Mouse (Mus musculus): ENCODE measurements around the gene Adgrb3.
A peak's percentile ranks its signal among the peaks of the same experiment; 100 is the strongest.
"Not testable (repeated sequence)": the region's sequence is repeated elsewhere in the genome, so short reads cannot be mapped to it uniquely, and the experiment has no call there.

Adgrb3 gene

DNA sequence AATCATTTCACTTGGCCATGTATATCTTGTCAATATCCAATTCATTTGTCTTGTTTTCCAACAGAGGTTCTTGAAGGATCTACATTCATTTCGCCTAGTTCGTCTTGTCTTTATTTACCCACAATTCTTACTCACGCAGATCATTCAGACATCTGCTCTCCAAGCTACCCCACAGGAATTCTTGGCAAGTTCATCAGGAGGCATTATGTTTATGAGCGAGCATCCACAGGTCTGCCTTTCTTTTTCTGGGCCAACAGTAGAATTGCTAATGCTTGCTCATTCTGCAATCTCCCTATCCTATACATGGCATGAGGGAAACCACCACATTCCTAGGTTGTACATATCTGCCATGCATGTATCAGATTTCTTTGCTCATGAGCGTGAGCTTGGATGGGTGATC, 99.7 kb downstream of the Adgrb3 start:
- no peak for DNase-seq

DNA sequence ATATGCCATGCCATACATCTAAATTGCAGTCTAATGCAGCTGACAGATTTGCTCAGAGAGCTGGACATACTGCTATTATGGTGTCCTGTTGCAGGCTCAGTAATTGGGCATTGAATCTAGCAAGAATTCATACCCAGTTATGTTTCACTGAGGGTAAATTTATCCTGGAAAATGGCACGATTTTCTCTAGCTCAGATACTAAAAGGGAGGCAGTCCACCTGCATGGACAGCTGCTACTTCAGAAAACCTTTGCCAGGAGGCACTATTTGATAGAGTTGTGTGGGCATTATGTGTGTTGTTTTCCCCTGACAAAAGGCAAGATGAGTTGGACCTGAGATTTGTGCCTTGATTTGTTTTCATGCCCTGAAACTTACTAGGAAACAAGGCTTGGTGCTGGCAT, 118.0 kb downstream of the Adgrb3 start:
- DNase-seq: no peak

DNA sequence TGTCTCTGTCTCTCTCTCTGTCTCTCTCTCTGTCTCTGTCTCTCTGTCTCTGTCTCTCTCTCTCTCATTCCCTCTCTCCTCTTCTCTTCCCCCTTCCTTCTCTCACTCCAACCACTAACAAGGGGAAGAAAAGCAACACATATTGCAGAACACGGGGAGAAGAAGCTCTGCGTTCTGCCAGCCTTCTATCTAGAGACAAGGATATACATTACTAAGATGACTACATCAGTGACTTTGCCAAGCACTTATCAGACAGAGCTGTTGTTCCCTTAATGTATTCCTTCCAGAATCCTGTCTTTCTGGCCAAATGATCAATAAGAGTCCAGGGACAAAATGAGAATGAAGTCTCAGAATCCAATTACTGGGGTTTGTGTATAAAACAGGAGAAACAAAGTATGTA, 123.2 kb downstream of the Adgrb3 start:
- no peak for DNase-seq

DNA sequence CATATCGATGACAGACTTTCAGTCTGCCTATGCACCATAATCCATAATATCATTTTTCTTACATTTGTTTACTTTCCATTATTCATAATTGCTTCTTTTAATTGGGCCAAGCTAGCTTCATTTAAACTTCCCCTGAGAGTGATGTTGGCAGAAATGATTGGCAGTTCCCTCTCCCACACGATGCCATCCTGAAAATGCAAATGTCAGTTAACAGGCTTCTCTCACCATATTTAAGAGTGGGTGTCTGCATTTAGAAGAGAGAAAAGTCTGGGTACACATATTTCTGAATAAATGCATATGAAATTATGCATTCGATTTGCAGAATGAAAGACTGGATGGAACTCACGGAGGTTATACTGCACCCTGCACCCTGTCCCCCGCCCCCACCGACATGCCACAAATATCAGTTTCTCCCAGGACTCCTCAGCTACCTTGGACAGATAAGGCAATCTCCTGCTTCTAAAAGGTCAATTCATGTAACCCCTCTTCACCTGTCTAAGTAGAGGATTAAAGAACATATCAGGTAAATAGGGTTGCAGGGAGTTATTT, 130.7 kb downstream of the Adgrb3 start:
- no peak for DNase-seq

DNA sequence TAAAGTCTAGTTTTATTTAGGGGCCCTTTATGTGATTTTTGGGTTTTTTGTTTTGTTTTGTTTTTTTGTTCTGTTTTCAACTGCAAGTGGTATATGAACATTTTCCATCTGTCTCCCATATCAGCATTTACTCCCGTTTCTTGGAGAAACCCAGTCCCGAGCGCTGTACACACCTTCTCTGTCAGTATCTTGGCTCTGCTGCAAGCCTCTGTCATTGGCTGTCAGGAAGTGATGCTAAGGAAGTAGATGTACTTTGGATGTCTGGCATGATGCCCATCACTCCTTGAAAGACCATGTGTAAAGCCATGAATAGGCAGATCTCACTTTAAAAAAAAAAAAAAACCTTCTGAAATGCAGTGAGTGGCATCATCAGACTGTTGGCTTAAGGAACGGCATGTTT, 132.3 kb downstream of the Adgrb3 start:
- DNase-seq: no peak

DNA sequence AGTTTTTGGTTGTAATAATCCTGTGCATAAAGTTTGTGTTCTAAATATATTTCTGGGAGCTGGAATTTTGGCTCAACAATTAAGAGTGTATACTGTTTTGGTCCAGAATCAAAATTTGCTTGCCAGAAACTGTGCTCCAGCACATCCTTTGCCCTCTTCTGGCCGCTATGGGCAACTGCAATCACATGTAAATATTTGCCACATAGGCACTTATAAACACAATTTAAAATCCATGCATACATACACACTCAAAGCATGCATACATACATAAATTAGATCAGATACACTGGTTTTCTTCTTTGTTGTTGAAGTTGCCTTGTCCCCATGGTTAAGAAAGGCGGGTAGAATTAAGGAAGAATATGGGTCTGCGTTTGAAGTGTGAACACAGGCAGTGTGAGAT, 132.7 kb downstream of the Adgrb3 start:
- peak; percentile 11 for DNase-seq

DNA sequence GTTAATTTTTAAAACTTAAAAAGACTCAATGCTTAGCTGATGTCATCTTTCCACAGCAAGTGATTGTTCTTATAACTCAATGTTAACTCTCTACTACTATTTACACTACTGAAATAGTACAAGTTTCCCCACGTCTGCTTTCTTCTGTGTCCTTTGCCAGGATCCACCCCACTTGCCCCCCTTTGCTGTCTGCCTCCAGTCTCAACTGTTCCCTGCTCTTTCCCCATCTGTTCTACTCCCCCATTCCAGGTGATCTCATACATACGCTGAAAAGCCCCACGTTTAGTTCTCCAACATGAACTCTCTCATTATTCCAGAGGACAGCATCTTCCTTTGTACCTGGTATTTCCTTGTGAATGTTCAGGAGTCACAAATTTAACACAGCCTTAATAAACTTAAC, 147.4 kb downstream of the Adgrb3 start:
- no peak for DNase-seq

DNA sequence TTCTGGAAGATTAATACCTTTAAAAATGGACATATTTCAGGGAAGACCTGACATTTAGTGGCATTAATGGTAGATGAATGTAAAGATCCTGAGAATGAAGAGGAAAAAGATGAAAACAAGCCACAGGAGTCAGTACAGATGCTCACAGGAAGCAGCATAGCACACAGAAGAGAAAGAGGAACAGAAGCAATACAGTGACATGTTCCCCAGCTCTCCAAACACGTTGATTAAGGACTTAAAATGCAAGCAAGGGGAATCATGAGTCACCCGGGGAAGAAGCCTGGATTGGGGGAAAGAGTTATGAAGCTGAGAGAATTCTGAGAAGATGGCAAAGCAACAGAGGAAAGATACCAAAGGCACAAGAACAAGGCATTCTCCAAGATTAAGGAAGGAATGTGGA, 149.9 kb downstream of the Adgrb3 start:
- no peak for DNase-seq

DNA sequence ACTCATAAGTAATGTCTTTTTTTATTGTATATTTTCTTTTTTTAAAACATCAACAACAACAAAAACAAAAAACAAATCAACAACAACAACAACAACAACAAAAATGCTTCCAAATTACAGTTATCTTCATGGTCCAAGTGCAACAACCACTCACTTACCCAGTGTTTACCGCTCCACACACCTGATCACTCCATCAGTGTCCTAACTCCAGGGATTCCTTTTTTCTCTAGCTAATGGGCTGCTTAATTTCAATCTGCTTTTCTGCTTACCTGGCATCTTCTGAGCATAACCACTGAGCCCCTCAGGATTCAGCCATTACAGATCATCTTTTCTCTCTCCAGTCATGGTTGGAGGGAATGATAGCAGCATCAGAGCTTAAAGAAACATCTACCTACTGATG, 176.8 kb downstream of the Adgrb3 start:
- no peak for DNase-seq

DNA sequence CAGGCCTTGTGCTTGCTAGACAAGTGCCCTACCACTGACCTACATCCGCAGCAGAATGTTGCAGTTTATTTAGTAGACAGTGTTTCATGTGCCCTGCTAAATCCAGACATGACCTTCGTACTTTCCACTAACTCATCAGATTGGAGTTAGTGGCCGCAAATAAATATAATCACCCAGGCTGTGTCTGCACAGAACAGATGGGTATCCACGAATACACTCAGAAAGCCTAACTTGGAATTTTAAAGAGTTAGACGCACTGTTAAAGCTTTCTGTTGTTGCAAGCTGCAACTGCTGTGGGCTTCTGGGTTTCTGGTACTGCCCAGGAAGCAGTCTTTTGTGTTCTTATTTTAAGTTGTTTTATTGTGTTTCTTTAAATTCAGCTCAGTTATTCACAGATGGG, 185.3 kb downstream of the Adgrb3 start:
- DNase-seq: no peak

DNA sequence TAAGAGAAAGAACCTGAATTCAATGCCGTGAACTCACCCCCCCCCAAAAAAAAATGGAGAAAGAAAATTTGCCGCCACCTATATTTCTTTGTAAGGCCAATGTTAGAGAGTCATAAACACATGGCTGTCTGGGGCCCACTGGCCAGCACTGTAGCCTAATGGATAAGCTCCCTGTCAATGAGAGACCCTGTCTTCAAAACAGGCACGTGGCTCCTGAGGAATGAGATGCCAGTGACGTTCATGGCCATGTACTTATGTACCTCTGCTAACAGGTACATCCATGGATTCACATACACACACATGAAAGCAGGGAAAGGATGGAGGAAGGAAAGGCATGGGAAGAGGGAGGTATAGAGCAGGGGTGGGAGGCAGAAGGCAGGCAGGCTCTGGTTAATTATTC, 208.0 kb downstream of the Adgrb3 start:
- DNase-seq: no peak

DNA sequence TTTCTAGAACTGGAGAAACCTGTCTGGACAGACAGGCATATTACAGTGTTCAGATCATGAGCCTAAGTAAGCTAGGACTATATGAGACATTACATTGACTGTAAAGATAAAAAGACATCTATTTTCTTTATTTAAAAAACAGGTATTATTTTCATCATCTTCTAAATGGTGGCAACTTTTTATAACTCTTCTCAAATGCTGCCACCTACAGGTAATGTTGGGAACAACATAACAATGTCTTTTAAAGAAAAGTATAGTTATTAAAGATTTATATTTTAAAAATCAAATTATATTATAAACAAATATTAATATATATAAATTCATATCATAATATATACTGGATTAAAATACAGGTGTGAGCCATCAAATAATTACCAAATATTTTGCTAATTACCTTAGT, 212.6 kb downstream of the Adgrb3 start:
- peak; percentile 34 for DNase-seq

DNA sequence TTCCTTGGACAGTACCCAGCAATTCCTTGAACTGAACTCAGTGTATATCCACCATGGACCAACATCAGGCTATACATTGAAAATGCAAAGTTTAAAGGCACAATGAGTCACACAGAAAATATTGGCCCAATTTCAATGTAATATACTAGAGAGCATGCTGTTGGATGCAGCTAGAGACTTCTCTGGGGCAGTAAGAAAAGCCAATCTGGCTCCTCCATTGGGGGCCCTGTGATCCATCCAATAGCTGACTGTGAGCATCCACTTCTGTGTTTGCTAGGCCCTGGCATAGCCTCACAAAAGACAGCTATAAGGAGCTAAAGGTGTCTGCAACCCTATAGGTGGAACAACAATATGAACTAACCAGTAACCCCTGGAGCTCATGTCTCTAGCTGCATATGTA, 218.7 kb downstream of the Adgrb3 start:
- DNase-seq: not testable (repeated sequence)

DNA sequence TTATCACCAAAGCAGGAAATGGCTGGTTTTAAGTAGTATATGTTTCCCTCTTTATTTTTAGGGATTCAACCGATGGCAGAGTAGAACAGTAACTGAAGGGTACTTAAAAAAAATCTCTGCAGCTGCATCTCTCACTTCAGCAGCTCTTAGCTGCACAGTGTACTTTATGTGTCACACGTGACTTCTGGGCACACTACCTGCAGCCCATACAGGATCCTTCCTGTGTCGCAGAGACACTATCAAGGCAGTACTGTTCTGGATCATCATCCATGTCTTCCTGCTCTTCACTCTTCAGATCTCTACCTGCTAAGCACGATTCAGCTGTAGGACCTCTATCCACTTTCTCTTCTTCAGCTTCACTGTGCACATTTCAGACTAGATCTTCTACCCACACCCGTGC, 230.6 kb downstream of the Adgrb3 start:
- DNase-seq: no peak

DNA sequence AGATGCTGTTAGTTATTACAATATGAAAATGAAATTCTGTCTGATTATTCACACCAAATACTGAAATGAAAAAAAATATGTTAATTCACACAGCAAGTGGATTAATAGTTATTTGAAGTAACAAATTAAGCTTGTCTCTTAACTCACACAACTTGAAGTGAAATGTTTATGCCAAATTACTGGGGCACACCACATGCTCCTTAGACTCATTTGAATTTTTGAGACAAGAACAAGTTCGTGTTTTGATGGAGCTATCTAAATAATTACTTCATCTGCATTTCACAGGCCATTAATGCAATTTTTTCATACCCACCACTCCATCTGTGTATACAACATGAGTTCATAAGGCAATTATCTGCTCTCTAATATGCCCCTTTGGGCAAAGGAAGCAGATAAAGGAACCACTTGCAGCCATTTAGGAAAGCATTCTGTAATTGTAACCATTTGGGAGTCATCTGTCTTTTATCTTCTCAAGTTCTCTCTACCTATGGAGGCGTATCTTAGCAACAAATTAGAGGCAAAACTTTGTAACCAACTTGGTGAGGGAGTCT, 240.9 kb downstream of the Adgrb3 start:
- DNase-seq: no peak

DNA sequence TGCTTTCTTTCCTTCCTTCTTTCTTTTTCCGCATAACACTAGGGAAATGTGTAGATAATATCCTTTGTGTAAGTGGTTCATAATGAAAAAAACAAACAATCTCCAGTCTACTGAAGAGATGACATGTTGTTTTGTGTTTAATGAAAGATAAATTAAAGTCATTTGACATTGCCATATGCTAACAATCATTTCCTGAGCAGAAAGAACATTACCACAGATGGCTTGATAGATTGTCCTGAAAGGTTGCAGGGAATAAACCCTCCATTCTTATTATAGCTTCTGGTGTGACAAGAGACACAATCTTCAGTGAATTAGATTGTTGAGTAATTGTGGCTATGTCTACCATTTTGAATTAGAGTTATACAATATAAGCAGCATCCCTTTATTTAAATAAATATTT, 247.8 kb downstream of the Adgrb3 start:
- DNase-seq: no peak

DNA sequence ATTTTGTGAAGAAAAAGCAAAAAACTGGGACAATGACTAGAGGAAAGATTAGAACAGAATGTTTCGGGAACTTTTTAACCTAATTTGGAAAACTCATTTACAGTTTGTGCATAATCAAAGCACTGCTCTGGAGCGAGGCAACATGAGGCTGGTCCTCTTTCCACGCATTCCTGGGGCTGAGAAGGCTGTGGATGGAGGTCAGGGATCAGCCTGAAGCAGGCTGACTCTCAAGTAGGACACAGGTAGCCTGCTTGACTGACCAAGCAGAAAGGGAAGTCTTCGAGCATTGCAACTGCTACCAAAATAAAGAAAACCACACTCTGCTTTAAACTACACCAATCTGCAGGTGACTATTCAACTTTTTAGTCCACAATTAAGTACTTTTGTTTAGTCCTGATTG, 251.7 kb downstream of the Adgrb3 start:
- no peak for DNase-seq

DNA sequence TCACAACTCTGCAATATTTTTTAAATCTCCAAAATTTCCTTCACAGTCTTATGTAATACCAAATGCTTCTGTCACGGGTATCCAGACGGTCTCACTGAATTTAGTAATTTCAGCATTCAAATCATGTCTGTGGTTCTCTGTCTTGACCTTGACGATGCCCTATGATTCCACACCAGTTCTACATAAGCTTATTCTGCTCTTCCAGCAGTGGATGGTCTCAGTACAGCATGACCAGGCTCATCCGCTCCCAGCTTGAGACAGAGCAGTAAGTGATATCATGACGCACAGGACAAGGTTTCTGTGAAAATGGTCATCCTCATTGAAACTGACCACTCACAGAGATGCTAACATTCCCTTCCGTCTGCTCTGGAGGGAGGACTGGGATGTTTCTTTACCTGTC, 252.9 kb downstream of the Adgrb3 start:
- DNase-seq: no peak

DNA sequence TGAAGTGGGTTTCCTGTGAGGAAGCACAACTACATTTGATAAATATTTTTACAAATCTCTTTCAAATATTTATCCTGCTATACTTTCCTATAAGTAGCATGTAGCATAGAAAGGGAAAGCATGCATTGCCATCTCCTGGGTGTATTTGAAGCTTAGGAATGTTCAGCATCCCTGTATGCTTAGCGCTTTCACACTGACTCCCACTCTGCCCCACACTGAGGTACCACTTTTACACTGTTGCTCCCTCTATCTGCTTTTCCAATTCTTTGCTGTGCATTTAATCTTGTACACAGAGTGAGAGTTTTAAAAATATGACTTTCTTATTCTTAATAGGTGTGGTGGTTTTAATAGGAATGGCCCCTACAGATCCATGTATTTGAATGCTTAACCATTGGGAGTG, 261.4 kb downstream of the Adgrb3 start:
- no peak for DNase-seq

DNA sequence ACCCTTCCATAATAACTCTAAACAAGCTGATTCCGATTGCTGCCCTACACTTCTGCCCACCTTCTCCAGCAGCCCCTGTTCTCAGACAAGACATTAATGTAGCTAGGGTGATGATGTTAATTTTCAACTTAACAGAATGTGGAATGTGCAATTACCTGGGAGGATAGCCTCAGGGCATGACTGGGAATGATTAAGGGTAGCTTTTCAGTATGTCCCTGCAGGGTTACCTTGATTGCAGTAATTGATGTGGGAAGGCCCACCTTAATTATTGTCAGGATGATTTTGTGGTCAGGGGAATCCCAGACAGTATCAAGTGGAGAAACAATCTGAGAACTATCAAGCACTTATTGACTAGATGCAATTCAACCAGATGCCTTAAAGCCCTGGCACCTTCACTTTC, 283.4 kb downstream of the Adgrb3 start:
- no peak for DNase-seq

DNA sequence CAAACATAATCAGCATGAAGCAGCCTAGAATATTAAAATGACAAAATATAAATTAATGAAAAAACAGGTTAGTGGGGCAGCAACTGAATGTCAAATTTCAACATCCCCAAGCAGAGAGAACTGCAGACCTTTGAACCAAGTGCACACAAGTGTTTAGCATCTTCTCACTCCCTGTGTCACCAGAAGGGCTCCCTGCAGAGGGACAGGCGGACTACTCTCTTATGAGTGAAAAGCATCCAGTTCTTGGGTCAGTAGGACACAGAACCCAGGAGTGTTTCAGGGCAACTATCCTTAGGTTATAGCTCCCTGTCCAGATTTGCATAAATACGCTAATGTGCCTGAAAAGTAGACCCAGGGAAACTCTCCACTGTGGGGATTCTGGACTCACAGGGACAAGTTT, 285.6 kb downstream of the Adgrb3 start:
- DNase-seq: no peak

DNA sequence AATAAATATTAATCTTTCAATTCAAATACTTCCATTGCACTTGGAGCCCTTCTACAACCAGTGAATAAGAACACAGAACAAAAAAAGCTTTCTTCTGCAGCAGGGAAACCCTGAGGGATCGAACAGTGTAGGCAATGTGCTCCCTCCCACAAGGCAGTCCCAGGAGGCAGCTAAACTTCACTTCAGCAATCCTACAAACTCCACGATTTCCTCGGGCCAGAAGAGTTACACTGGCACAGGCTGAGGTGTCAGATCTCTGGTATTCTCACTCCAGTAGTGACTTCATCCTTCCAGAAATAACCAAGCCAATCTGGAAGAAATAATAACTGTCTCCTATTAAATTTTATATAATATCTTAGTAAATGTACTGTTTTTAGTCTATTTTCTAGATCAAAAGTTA, 286.6 kb downstream of the Adgrb3 start:
- no peak for DNase-seq

DNA sequence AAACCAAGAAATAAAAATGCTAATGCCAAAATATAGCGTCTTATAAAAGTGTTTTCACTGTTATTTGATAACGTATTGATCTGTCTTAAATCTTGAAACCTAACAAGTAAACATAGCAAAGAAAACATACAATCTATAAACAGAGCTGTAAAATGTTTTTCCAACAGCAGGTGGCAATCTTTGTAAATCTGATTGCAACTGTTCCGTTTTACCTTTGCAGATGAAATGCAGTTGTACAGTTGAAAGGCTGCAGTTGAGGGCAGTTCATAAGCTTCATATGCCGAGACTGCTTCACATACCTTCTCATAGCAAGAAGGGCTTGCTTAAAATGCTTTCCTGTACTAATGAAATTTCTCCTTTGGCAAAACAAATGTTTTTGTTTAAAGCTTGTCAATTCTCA, 302.5 kb downstream of the Adgrb3 start:
- peak; percentile 13 for DNase-seq

DNA sequence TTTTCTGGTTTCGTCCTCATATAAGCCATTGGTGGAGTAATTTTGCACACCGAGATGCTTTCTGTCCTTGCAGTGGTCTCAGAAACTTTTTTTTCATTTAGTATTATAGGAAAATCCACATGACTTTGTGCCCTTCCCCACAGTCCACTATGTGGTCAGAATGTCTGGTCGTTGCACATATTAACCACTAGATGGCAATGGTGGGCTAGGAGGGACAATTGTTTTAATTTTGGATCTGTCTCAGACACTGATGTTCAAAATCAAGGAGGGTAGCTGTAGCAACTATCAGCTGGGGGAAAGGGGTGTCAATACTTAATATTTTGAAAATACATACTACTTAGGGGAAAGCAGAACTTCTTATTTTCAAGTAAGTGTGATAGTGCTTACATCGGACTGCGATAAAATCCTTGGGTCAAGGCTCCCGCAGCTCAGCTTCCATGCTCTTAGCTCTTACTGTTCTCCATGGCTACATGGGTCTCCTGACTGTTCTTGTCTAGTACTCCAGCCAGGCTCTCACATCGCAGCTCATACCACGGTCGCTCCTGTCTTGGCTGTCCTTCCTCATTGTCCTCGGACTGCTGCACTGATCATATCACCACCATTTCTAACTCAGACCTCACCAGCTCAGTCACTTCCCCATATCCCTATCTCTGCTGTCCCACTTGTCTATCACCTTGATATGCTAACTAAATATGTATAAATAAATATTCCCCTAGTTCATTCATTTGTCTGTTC, 319.0 kb downstream of the Adgrb3 start:
- peak; percentile 51 for DNase-seq

DNA sequence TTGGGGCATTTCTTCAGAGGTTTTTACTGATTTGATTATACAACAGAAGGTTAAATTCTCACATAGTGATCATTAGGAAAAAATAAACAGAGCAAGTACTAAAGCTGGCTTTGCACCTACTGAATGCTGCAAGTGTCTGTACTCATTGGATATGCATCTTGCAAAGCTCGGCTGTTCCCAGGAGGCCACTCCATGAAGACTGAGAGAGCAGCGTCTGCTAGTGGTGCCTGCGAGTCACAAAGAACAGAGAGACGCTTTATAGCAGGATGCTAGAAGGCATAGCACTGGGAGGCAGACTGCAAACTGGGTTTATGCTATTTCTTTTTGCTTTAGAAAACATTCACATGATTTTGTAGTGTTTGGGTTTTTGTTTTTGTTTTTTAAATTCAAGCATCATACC, 325.2 kb downstream of the Adgrb3 start:
- DNase-seq: peak; percentile 47

All from embryo, embryonic 11 days (tissue).